Mouse (Mus musculus) heart, embryonic 11.5 days (tissue): ENCODE measurements at regions not wholly inside any gene's neighbourhood (a gene's known extent, or its start where the extent isn't known, plus 50 kb on each side); places are given as distances from the start of the nearest gene placed in this dataset.

Source experiments
- ATAC-seq: fragments of 200-750 bp; cut with Nextera tagmentation; replicated peaks from 2 replicates; pipeline ENCODE4 v1.8.0; 2017; ENCODE audit warnings: moderate library complexity; ENCODE audit not compliant: insufficient number of reproducible peaks, low FRiP score, low TSS enrichment
- H3K27ac ChIP-seq: fragments of 300-500 bp; sonication (generic); 2 replicates; pipeline ENCODE4 v1.5.1; 2014; ENCODE audit warnings: mild to moderate bottlenecking, low read depth, low read length
- H3K27me3 ChIP-seq: fragments of 300-500 bp; sonication (generic); 2 replicates; pipeline ENCODE4 v1.6.1; 2014; ENCODE audit warnings: mild to moderate bottlenecking, low read length, mixed read lengths; ENCODE audit not compliant: control insufficient read depth, insufficient read depth
- H3K36me3 ChIP-seq: fragments of 300-500 bp; sonication (generic); 2 replicates; pipeline ENCODE4 v1.6.1; 2014; ENCODE audit warnings: mild to moderate bottlenecking, low read length, moderate library complexity, mixed read lengths; ENCODE audit not compliant: control insufficient read depth, insufficient read depth
- H3K4me1 ChIP-seq: fragments of 300-500 bp; sonication (generic); 2 replicates; pipeline ENCODE4 v1.6.1; 2014; ENCODE audit warnings: low read length; ENCODE audit not compliant: control insufficient read depth, insufficient read depth
- H3K4me2 ChIP-seq: fragments of 300-500 bp; sonication (generic); 2 replicates; pipeline ENCODE4 v1.6.1; 2014; ENCODE audit warnings: mild to moderate bottlenecking, moderate library complexity
- H3K4me3 ChIP-seq: fragments of 300-500 bp; sonication (generic); 2 replicates; pipeline ENCODE4 v1.5.1; 2014; ENCODE audit warnings: low read depth, low read length
- H3K9ac ChIP-seq: fragments of 300-500 bp; sonication (generic); 2 replicates; pipeline ENCODE4 v1.6.1; 2014; ENCODE audit warnings: mild to moderate bottlenecking, low read depth, low read length, moderate library complexity
- H3K9me3 ChIP-seq: fragments of 300-500 bp; sonication (generic); replicated peaks from 2 replicates; pipeline ENCODE4 v1.6.1; 2016; ENCODE audit warnings: low read length; ENCODE audit not compliant: control insufficient read depth
- WGBS: fragments of 180-500 bp; shearing (Covaris S2); extraction: QIAGEN DNeasy Blood & Tissue Kit; methylation state at CpG from one replicate; pipeline ENCODE4 v1.1.7; 2014; ENCODE audit not compliant: insufficient replicate concordance; 5-methylcytosine and 5-hydroxymethylcytosine counted together

- Histone ChIP-seq H3K9ac (no peak overlapping the region), H3K27me3 (no peaks in the 10 kb centered on the region), H3K27ac (no peak overlapping the region), H3K9me3 (no peaks in the 10 kb centered on the region), H3K4me1 (no peaks in the 10 kb centered on the region), H3K4me2 (no peak overlapping the region), H3K36me3 (no peaks in the 10 kb centered on the region), H3K4me3 (no peak overlapping the region)
- no peak for ATAC-seq
- 19% methylated on average over 5 of the region's 5 CpGs for WGBS
Measured at GRCm38 (mm10) chr1:88752332-88752731, 50.3 kb upstream of the Arl4c start.

- Histone ChIP-seq H3K27me3 (no peaks in the 10 kb centered on the region), H3K4me3 (no peak overlapping the region), H3K36me3 (no peaks in the 10 kb centered on the region), H3K9me3 (no peaks in the 10 kb centered on the region), H3K4me1 (peaks cover 13% of the 10 kb centered on the region; the same call in 1 of the 2 replicates), H3K27ac (no peak overlapping the region), H3K9ac (no peak overlapping the region), H3K4me2 (no peak overlapping the region)
- WGBS, result 78% methylated on average over 7 of the region's 7 CpGs
- ATAC-seq, result no peak
Measured at GRCm38 (mm10) chr1:88756658-88757057, 54.6 kb upstream of the Arl4c start.

GRCm38 (mm10) chr1:88757162-88757561 lies 55.1 kb upstream of the Arl4c start:
- Histone ChIP-seq H3K9ac (no peak overlapping the region), H3K4me2 (no peak overlapping the region), H3K9me3 (no peaks in the 10 kb centered on the region), H3K27ac (no peak overlapping the region), H3K36me3 (no peaks in the 10 kb centered on the region), H3K4me1 (peaks cover 13% of the 10 kb centered on the region; the same call in 1 of the 2 replicates), H3K4me3 (no peak overlapping the region), H3K27me3 (no peaks in the 10 kb centered on the region)
- ATAC-seq, result no peak
- 75% methylated on average over 7 of the region's 7 CpGs for WGBS

GRCm38 (mm10) chr1:88757746-88758145 lies 55.7 kb upstream of the Arl4c start:
- Histone ChIP-seq H3K27me3 (no peaks in the 10 kb centered on the region), H3K9me3 (no peaks in the 10 kb centered on the region), H3K4me1 (peaks cover 13% of the 10 kb centered on the region; the same call in 1 of the 2 replicates), H3K9ac (no peak overlapping the region), H3K4me3 (no peak overlapping the region), H3K36me3 (no peaks in the 10 kb centered on the region), H3K27ac (no peak overlapping the region), H3K4me2 (no peak overlapping the region)
- no peak for ATAC-seq
- 24% methylated on average over 3 of the region's 3 CpGs for WGBS

- peak overlapping the region; percentile 20 for H3K4me2 ChIP-seq
- no peaks in the 10 kb centered on the region for H3K27me3 ChIP-seq
- 51% methylated on average over 11 of the region's 11 CpGs for WGBS
- no peaks in the 10 kb centered on the region for H3K36me3 ChIP-seq
- no peak overlapping the region for H3K4me3 ChIP-seq
- ATAC-seq, result no peak
- H3K9me3 ChIP-seq, result no peaks in the 10 kb centered on the region
- H3K4me1 ChIP-seq, result peaks cover 13% of the 10 kb centered on the region; the same call in 1 of the 2 replicates
- no peak overlapping the region for H3K27ac ChIP-seq
- H3K9ac ChIP-seq, result no peak overlapping the region
Measured at GRCm38 (mm10) chr1:88760643-88761042, 58.6 kb upstream of the Arl4c start.

- H3K4me1 ChIP-seq, result peaks cover 13% of the 10 kb centered on the region; the same call in 1 of the 2 replicates
- H3K9me3 ChIP-seq, result no peaks in the 10 kb centered on the region
- no peaks in the 10 kb centered on the region for H3K36me3 ChIP-seq
- H3K4me2 ChIP-seq, result no peak overlapping the region; the same call in 1 of the 2 replicates
- H3K27ac ChIP-seq, result no peak overlapping the region
- no peak overlapping the region for H3K4me3 ChIP-seq
- no peak for ATAC-seq
- no peaks in the 10 kb centered on the region for H3K27me3 ChIP-seq
- 53% methylated on average over 6 of the region's 6 CpGs for WGBS
- no peak overlapping the region for H3K9ac ChIP-seq
Measured at GRCm38 (mm10) chr1:88761121-88761520, 59.1 kb upstream of the Arl4c start.

- H3K4me3 ChIP-seq, result no peak overlapping the region
- H3K9ac ChIP-seq, result no peak overlapping the region
- H3K4me1 ChIP-seq, result no peaks in the 10 kb centered on the region
- 51% methylated on average over 6 of the region's 6 CpGs for WGBS
- no peaks in the 10 kb centered on the region for H3K9me3 ChIP-seq
- H3K36me3 ChIP-seq, result no peaks in the 10 kb centered on the region
- H3K27me3 ChIP-seq, result no peaks in the 10 kb centered on the region
- ATAC-seq, result no peak
- H3K4me2 ChIP-seq, result no peak overlapping the region
- no peak overlapping the region for H3K27ac ChIP-seq
Measured at GRCm38 (mm10) chr1:88763725-88764364, 61.8 kb upstream of the Arl4c start.

GRCm38 (mm10) chr1:88764478-88764877 lies 62.5 kb upstream of the Arl4c start:
- WGBS, result 83% methylated on average over 1 of the region's 1 CpGs
- no peak overlapping the region for H3K27ac ChIP-seq
- no peaks in the 10 kb centered on the region for H3K9me3 ChIP-seq
- no peaks in the 10 kb centered on the region for H3K27me3 ChIP-seq
- no peak overlapping the region for H3K4me3 ChIP-seq
- no peaks in the 10 kb centered on the region for H3K36me3 ChIP-seq
- no peak for ATAC-seq
- H3K4me2 ChIP-seq, result no peak overlapping the region
- no peak overlapping the region for H3K9ac ChIP-seq
- no peaks in the 10 kb centered on the region for H3K4me1 ChIP-seq

GRCm38 (mm10) chr1:88777009-88777408 lies 75.0 kb upstream of the Arl4c start:
- no peak overlapping the region for H3K27ac ChIP-seq
- WGBS, result 81% methylated on average over 5 of the region's 5 CpGs
- no peak for ATAC-seq
- H3K27me3 ChIP-seq, result no peaks in the 10 kb centered on the region
- no peaks in the 10 kb centered on the region for H3K9me3 ChIP-seq
- H3K9ac ChIP-seq, result no peak overlapping the region
- H3K4me1 ChIP-seq, result no peaks in the 10 kb centered on the region
- no peaks in the 10 kb centered on the region for H3K36me3 ChIP-seq
- no peak overlapping the region for H3K4me2 ChIP-seq
- no peak overlapping the region for H3K4me3 ChIP-seq
